Mouse (Mus musculus) layer of hippocampus, adult 9-11 months (tissue): ENCODE results near the gene Lekr1.

Source experiments
- DNase-seq: peaks from one replicate; pipeline ENCODE4 v3.0.0; 2022

Lekr1 gene

DNA sequence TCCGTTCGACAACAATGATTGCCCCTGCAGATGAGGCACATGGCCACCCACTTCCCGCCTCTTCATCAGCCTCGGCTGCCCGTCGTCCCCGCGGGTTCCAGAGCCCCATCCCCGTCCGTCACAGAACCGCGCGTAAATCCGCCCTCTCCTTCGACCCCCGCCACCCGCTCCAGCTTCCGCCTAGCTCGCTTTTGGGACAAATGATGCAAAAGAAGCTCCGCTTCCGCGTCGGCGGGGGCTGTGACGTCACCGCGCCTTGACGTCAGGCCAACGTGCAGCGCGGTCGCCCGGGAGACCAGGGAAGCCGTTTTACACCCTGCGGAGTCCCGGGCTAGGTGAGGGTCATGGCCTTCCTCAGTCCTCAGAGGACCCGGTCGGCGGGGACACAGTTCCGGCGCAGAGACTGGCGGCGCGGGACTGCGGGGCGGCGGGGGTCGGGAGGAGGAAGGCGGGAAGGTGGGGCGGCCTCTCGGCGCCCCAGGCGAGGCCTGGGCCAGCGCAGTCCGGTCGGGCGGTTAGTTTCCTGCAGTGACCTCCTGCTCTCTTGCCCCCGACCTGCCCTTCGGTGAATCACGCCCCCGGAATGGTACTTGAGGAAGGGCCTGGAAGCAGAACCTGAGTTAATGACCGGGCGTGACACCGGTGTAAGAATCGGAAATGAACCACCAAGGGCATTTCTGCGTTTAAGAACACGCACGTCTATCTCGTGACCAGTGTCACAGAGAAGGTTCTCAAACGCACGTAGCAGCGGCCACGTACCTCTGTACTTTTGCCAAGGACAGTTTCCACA, at the start of gene Lekr1:
Lekr1 (plus strand) TSS at position 252 of the 790 bp plus-strand sequence.
- peak; percentile 89 for DNase-seq

DNA sequence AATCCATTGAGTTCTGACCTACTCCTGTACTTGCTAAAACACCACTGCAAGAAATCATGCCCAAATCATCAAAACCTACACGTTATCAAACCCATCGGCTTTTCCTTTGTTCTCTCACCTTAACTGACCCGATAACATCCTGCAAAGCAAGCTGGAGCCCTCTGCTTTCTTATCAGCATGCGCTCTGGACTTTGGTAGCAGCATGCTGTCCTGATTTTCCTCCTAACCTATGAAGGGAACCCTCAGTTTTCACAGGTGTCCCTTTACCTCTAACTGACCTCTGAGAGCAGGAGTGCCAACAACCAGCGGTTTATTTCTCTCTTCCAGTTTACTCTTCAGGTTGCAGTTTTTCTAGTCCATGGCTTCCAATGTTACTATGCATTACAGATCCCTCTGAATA, 48.5 kb upstream of the Lekr1 start:
- DNase-seq = no peak

DNA sequence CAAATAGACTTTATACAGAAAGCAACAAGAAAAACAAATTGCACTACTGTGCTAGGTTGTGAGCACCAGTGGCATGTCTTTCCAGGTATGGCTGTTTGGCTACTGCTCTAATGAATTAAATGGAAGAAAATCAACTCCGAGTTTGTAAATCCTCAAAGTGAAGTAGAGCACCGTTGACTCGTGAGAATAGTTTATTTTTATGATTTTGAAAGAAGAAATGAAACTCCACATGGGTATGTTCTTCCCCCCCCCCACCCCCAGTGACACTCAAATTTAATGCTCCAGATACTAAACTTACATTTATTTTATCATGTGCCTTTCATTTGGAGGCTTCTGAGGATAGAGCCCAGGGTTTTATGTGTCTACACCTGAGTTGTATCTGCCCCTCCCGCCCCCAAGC, 46.7 kb upstream of the Lekr1 start:
- DNase-seq = no peak

DNA sequence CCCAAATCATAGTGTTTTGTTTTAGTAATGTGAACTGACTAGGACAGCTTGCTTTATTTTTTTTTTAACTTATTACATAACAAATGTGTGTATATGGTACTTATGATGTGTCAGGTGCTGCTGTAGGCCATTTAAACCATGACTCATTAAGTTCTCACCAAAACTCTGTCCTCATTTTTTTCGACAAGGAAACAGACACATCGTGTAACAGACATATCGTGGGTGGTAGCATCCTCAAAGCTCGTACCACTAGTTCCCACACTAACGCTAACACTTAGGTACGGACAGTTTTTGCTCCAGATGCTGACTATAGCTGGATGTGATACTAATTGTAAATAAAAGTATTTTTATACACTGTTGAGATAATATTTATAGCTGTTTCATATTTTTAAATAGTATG, 43.0 kb upstream of the Lekr1 start:
- no peak for DNase-seq

DNA sequence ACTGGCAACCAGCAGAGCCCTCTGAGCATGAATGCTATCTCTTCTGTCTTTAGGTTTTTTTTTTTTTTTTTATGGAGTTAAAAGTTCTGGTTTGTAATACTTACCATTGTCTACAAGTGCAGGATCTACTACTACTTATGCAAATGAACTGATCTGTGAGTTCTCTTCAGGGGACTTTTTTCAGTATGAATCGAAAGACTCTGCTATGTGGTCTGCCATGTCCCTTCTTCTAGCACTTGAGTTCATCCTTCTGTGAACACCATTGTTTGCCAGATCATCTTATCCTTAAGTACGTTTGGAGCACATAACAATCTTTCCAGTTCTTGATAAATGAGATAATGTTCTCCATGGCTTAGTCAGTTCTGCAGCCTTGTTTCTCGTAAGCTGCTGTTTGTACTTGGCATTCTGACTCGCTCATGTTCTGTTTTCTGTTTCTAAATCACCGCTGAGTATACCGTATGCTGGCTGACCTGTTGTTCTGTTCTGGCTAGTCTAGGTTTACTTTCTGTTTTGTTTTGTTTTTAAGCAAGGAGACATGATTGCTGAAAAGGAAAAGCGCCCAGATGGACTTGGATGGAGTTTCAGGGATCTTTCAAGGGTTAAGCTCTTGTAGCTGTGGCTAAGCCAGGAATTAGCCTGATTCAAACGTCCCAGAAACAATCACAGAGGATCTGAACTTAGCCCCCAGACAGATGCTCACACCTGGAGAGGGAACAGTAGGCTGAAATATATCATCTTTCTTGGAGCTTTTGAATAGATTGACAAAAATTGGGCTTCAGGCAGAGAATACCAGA, 40.3 kb upstream of the Lekr1 start:
- no peak for DNase-seq

DNA sequence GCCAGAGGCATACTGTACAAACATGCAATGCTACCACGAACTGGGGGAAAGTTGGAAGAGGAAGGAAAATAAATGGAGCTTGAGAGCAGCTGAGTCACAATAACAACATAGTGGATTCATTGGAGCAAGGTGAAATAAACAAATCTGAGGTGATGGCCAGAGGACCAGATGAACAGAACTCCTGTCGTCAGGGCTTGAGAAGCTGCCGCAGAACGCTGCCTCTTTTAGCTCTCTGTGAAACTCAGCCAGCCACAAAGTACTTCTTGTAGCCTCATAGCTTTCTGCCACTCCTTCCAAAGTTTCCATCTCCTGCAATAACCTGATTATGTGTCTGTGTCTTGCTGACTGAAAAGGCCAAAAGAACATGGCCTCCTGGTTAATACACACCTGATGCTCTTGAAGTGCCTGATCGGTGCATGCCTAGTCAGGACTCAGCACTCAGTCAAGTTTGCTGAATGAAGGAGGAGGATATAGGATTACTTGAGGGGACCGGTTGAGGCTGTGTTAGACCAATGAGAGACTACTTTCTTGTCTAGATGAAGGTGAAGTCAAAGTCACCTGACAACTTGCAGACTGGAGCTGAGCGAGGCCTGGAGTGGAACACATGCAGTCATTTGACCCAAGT, 39.6 kb upstream of the Lekr1 start:
- no peak for DNase-seq

DNA sequence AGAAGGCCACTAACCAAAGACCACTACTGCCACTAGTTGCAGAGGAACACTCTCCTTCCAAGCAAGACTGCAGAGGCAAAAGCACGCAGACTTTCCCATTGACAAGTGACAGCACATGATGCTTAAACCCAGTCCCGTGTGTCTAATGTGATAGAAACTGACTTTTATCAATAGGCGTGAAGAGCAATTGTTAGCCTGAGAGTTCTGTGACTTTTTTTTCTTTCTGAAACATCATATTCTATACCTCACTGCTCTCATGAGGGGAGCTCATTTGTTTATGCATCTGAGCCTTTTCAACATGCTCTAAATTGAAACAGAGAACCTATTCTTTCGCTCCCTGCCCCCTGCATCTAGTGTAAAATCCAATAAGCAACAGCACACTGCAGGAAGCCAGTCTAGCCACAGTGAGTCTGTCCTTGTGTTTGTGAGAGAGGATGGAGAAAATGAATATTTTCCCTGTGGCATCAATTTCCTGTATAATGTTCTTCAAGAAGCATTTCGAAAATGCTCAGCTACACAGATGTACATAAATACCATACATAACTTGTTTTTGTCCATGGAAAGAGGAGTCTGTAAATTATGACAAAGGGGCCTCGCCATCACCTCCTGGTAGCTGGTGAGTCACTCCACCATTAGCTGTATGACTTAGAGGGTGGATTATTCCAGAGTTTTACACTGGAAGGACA, 38.9 kb upstream of the Lekr1 start:
- no peak for DNase-seq

DNA sequence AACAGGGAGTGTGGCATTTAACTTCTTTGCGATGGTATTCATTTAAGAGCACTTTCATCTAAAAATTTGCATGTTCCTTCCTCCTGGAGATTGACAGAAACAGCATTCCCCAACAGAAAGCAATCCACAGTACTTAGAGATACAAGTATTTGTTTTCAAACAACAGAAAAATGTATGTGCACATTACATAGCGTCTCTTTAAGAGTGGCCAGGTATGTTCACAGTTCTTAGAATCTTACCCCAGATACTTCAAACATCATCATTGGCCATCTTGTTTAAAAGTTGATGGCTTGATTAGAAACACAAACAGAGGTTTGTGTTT, 38.4 kb upstream of the Lekr1 start:
- no peak for DNase-seq

DNA sequence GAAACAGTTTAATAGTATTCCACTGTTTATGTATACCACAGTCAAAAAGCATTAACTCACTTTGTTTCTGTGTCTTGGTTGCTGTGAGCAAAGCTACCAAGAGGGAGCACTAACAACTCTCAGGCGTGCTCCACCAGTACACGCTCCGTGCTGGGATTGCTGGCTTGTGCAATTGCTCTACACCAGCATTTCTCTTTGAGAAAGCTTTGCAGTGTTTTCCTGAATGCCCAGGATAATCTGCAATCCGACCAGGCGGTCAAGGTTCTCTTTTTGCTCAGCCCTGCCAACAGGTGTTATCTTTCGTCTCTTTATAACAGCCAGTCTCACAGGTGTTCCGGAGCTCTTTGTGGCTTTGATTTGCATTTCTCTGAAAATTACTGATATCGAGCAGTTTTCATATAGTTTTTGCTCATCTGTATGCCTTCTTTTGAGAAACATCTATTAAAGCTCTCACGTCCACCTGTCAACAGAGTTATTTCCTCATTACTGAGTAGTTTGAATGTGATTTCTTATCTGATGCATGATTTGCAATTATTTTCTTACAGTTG, 36.4 kb upstream of the Lekr1 start:
- no peak for DNase-seq

DNA sequence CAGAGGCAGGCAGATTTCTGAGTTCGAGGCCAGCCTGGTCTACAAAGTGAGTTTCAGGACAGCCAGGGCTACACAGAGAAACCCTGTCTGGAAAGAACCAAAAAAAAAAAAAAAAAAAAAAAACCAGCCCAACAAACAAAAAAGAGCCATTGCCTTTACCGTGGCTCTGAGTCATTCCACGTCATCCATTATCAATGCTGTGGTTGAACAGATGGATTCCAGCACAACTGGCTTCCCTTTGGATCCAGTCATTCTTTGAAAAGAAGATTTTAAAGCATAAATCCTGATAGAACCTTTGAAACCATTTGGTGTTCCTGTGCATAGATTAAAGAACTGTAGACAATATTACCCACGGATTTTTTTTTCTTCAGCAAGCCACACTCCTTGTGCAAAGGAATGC, 32.4 kb upstream of the Lekr1 start:
- no peak for DNase-seq

DNA sequence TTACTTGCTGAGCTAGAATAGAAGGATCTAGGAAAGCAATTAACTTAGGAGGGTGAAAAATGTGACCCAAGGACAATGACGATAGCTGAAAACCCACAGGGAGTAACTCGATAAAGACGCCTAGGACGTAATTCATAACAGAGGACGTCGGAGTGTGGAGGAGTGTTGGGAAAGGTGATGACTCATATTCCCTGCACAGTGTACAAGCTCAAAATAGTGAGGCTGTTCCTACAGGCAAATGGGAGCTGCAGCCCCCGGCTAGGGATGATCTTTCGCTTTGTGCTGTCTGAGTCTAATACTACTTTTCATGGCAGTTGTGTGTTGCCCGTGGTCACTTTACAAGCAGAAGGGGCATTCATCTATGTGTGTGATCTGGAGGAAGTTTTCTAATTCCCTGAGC, 30.0 kb upstream of the Lekr1 start:
- DNase-seq = peak; percentile 16

DNA sequence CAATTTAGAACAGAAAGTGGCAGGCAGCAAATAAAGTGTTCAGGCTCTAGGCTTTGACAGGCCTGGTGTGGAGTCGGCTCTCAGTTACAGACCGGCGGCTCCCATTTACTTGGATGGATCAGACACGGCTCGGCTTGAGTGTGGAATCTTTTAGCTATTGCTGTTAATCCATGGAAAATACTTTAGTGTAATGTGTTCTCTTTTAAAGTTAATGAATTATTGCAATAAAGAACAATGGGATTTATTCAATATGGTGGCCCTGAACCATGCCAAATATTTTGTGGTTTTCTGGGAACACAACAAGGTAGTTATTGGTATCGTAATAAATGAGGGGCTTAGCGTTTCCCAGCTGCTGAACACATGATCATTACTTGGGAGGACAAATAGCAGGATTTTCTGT, 28.7 kb upstream of the Lekr1 start:
- no peak for DNase-seq

DNA sequence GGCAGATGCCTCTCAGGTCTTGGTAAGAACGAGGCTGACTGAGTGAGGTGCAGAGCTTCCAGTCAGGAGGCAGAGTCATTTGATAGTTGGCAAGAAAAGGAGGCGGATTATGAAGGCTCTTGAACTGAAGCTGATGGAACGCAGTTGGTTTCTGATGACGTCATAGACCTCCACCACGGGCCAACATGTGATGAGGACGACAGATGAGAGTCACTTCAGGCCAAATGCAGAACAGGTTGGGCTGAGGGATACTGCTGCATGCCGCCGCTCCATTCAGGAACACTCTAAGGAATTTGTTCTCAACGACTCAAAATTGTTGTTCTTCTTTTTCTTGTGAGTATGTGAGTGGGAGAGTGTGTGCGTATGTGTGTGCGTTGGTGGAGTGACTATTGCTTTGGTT, 27.1 kb upstream of the Lekr1 start:
- DNase-seq = no peak

DNA sequence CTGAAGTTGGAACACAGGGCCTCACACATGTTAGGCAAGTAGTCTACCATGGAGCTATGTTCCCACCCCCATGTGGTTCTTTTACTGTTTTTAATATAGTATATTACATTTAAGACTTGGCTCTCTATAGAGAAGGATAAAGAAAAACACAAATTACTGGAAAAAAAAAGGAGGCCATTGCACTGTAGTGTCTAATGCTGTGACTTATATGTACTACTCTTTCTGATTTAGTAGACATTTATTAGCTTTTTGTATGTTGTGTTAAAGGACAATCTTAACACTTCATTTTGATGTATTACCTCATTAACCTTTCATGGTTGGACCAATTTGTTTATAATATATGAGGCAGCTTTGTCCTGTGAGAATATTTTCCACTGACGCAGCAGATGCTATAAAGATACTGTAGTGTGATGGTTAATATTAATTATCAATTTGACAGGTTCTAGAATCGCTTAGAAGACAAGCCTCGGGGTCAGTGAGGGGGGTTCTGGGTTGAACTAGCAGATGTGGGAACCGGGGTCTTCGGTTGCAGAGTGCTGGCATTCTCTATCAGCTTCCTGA, 26.5 kb upstream of the Lekr1 start:
- no peak for DNase-seq

DNA sequence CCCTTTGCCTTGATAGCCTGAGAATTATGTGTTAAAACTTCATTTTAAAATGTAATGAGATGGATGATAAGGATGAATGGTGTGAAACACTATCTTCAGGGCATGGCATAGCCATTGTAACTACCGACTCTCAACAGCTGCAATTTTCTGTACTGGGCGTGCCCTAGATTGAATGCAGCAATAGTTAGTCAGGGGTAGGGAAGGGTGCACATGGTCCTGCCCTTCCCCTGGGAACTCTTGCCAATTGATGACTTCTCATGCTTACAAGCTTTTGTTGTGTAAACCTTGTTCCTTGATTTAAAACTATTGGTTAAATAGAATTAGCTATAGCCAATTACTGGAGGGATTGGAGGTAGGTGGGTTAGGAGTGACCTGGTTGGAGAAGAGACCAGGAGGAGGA, 23.1 kb upstream of the Lekr1 start:
- no peak for DNase-seq

DNA sequence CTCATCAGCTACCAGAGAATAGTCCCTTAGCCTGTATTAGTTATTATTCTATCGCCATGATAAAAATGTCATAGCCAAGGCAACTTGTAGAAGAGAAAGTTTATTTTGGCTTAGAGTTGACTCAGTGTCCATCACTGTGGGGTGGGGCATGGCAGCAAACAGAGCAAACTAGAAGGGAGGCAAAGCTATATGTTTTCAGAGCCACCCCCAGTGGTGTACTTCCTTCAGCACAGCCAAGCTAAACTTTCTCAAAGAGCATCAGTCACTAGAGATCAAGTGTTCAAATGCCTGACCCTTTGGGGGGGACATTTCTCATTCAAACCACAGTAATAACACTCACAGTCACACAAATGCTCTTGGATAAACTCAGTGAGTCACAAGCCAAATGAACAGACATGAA, 22.4 kb upstream of the Lekr1 start:
- no peak for DNase-seq

DNA sequence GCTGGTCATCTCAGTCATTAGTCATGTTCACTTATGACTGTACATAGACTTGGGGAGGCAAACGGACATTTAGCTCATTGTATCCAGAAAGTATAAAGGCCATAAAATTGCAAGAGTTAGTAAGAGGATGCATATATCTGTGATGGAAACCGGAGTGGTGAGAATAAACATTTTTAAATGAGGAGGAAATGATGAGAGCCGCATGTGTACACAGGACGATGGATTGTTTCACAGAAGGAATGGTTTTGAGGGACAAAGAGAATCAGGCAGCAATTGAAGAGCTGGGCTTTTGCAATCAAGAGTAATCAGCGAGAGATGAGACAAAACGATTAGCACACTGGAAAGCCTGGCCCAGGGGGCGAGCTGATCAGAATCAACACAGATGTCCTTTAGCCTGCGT, 18.4 kb upstream of the Lekr1 start:
- DNase-seq = no peak

DNA sequence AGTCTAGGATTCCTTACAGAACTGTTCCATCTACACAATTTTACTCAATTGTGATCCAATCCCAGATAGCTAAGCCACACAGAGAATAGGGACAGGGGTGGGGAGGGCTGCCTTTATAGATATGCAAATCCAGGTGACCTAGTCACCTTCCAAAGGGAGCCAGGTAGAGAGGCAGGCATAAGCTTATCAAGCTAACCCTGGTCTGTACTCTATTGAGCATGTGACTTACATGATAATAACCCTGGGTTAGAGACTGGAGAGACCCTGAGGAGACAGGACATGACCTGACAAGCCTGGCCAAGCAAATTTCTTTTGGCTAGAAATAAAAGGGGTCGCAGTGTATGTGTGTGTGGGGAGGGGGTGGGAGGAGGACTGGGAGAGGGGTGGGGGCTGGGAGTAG, 17.1 kb upstream of the Lekr1 start:
- no peak for DNase-seq

DNA sequence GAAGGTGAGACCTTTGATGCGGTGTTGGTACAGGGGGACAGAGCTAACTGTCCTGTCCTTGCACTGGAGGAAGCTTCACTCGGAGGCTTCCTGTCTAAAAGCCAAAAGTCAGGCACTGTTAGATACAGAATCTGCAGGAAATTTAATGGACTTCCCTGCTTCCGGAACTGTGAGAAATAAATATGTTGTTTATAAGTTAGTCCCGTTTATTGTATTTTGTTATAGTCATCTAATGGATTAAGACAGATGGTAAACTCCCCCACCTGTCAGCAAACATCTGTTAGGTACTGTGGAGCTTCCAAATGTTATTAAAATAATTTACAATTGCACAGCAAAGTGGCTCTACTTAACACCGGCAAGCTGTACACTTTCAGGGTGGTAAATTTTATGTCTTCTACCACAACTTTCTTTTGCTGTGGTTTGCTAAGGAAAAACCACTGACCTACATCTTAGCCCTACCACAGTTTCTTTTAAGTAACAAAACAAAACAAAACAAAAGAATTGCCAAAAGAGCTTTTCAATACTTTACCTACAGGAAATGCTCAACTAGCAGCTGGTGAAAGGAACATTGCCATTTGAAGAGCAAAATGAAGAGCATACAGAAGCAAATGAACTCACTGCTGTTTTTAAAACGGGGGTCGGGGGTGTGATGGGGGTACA, 15.7 kb upstream of the Lekr1 start:
- DNase-seq = no peak

DNA sequence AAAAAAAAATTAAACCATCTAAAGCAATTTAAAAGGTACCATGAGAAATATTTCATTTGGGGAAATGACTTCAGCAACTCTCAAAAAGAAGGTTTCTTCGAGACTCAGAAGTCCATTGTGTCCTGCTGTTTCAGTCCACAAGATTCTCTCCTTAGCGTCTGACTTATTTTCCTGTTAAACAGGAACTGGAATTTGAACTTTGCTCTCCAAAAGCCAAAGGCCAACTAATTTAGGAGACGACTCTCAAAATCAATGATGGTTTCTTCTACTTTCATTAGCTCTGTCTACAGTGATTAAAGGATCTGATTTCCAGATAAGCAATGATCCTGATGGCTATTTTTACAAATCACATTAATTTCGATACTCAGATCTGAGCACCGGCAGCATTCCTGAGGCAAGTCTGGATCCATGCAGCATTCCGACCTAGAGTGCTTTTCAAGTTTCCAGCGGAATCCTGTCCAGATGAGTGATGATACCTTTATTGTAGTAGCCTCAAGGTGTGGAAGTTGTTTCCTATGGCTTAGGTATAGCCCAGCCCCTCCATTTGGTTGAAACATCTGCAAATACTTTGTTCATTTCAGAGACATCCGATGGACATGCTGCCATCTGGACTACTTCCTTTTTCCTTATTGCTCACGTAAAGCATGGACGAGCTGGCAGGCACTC, 11.4 kb upstream of the Lekr1 start:
- no peak for DNase-seq

DNA sequence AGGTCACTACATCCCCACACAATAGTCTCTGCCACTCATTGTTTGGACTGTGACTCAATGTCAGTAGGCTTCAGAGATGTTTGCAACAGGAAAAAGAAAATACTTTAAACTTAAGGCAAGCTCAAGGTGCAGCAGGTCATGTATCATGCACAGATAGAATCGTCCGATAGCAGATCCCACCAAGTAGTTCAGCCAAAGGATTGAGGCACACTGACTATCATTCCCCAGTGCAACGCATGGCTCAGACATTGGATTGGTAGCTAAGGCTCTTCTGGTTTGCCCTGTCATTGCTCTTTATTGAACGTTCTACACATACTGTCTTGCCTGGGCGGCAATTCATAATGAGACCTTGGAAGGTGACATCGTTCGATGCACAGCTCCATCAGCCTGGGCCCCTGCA, 9.6 kb upstream of the Lekr1 start:
- DNase-seq = no peak
